Mouse (Mus musculus) liver, embryonic 16.5 days (tissue): ENCODE data around the gene Ppp1r15a. TPM values are rescaled to one million over a fixed set of nuclear protein-coding genes. Genes with fewer than 3 reads are reported as not detected.
A peak's percentile ranks its signal among the peaks of the same experiment; 100 is the strongest.

ENCODE experiments used
- ATAC-seq: fragments of 200-750 bp; cut with Nextera tagmentation; 2 replicates; pipeline ENCODE4 v1.8.0; 2017; ENCODE audit warnings: low read depth, mild to moderate bottlenecking, moderate number of reproducible peaks, moderate library complexity
- H3K27ac ChIP-seq: fragments of 300-500 bp; sonication (generic); 2 replicates; pipeline ENCODE4 v1.5.1; 2014; ENCODE audit warnings: mild to moderate bottlenecking, low read length
- H3K27me3 ChIP-seq: fragments of 300-500 bp; sonication (generic); 2 replicates; pipeline ENCODE4 v1.6.1; 2014; ENCODE audit warnings: low read depth, low read length, mixed read lengths; ENCODE audit not compliant: control insufficient read depth, insufficient read depth
- H3K36me3 ChIP-seq: fragments of 300-500 bp; sonication (generic); 2 replicates; pipeline ENCODE4 v1.6.1; 2014; ENCODE audit warnings: mild to moderate bottlenecking; ENCODE audit not compliant: control insufficient read depth, insufficient read depth
- H3K4me1 ChIP-seq: fragments of 300-500 bp; sonication (generic); 2 replicates; pipeline ENCODE4 v1.6.1; 2014; ENCODE audit warnings: low read depth, low read length, mixed read lengths; ENCODE audit not compliant: control insufficient read depth
- H3K4me2 ChIP-seq: fragments of 300-500 bp; sonication (generic); 2 replicates; pipeline ENCODE4 v1.6.1; 2014; ENCODE audit warnings: low read depth, low read length, mixed read lengths
- H3K4me3 ChIP-seq: fragments of 300-500 bp; sonication (generic); 2 replicates; pipeline ENCODE4 v1.5.1; 2014; ENCODE audit warnings: low read depth, mild to moderate bottlenecking, low read length
- H3K9ac ChIP-seq: fragments of 300-500 bp; sonication (generic); 2 replicates; pipeline ENCODE4 v1.6.1; 2014; ENCODE audit warnings: low read depth, low read length
- H3K9me3 ChIP-seq: fragments of 300-500 bp; sonication (generic); replicated peaks from 2 replicates; pipeline ENCODE4 v1.6.1; 2016; ENCODE audit warnings: low read length; ENCODE audit not compliant: control insufficient read depth
- WGBS: fragments of 180-500 bp; shearing (Covaris S2); extraction: QIAGEN DNeasy Blood & Tissue Kit; methylation state at CpG from one replicate; pipeline ENCODE4 v1.1.7; 2014; ENCODE audit not compliant: insufficient replicate concordance; 5-methylcytosine and 5-hydroxymethylcytosine counted together
- polyA plus RNA-seq: library from polyadenylated mRNA; unstranded; fragments of >200 nt; fragmentation: Nextera tagmentation; extraction: Ambion mirVana; gene quantifications from 2 replicates; pipeline ENCODE4 v1.2.1, GENCODE M21; 2015

Gene Ppp1r15a
- polyA plus RNA-seq: 293 and 328 TPM in 2 replicates

DNA sequence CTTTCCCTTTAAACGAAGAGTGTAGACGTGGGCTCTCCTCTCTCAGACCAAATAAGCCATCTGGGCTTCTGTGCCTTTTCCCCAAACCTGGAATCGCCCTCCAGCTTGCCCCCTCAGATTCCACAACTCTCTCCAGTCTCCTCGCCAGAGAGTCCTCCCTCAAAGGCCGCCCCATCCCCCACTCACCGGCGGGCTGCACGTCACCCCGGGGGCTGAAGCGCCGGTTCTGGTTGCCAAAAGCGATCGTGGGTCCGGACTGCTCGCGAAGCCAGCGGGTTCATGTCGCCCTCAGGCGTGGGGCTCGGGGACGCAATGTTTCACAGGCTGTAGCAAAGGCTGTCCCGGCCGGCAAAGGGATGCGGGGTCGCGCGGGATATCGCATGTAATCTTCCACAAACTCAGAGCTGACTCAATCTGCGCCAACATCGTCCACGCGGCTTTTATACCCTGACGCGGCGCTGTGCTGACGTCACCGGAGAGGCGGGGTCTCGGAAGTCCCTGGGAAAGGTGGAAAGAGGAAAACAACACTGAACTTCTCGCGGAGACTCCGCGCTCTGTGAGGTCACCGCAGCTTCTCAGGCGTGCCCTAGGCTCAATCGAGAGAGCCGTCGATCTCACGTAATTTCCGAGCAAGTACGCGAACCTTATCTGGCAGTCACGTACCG is at the start of gene Ppp1r15a, which contains the start of gene Plekha4:
Ppp1r15a (minus strand) TSS at position 460 of the 665 bp plus-strand sequence.
Plekha4 (plus strand) TSS at position 522 of the 665 bp plus-strand sequence.
- Histone ChIP-seq H3K27ac (peak within 1 kb of the TSS; percentile 100), H3K4me2 (peak within 1 kb of the TSS; percentile 75), H3K9ac (peak within 1 kb of the TSS; percentile 96), H3K27me3 (no peaks in the 10 kb centered on the region; the same call in 1 of the 2 replicates), H3K9me3 (no peaks in the 10 kb centered on the region), H3K4me3 (peak within 1 kb of the TSS; percentile 86), H3K36me3 (peaks cover 24% of the 10 kb centered on the region), H3K4me1 (peaks cover 16% of the 10 kb centered on the region)
- WGBS: 0% methylated on average over 54 of the region's 54 CpGs
- peak; percentile 71 for ATAC-seq

DNA sequence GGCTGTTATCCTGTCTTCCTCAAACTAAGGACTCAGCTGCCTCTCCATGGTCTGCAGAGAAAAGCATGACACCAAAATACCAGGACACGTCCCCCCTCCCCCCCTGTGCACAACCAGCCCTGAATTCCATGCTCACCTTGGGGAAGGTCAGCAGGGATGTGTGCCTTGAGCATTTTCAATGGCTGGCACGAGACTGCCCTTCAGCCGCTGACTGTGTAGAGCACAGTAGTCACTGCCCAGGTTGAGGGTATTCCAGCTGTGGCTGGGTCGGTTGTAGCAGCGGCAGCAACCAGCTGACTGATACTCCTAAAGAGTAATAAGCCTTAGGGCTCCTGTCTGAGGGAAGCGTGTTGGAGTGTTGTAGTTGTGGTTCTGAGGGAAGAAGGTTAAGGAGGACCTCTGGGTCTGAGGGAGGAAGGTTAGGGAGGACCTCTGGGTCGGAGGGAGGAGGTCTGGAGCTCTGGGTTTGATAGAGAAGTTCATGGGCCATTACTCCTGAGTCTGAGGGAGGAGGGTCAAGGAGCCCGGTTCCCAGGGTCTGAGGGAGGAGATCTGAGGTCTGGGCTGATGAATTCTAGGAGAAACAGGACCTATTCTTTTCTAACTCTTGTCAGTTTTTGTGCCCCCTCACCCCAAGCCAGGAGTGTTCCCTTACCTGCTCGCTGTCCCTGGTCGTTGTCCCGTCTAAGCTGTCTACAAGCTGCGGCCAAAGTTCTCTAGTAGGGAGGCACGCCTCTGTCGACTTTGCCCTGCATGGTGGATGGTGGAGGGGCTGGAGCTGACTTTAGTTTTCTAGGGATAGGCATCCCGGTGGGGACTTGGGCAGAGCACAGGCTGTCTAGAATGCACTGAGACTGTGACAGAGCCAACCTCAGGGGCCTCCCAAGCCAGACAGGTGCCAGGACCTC is 48.7 kb upstream of the Ppp1r15a start:
- peak overlapping the region; percentile 62 for H3K27ac ChIP-seq
- 64% methylated on average over 15 of the region's 15 CpGs for WGBS
- H3K4me1 ChIP-seq: peaks cover 33% of the 10 kb centered on the region
- 0 out of 2 replicates have a peak, but pooled peaks cover 6% of the 10 kb centered on the region for H3K36me3 ChIP-seq
- ATAC-seq: peak; percentile 68
- H3K4me2 ChIP-seq: peak overlapping the region; percentile 53
- peak overlapping the region; percentile 54 for H3K9ac ChIP-seq
- H3K27me3 ChIP-seq: no peaks in the 10 kb centered on the region
- H3K4me3 ChIP-seq: peak overlapping the region; percentile 58
- H3K9me3 ChIP-seq: no peaks in the 10 kb centered on the region

DNA sequence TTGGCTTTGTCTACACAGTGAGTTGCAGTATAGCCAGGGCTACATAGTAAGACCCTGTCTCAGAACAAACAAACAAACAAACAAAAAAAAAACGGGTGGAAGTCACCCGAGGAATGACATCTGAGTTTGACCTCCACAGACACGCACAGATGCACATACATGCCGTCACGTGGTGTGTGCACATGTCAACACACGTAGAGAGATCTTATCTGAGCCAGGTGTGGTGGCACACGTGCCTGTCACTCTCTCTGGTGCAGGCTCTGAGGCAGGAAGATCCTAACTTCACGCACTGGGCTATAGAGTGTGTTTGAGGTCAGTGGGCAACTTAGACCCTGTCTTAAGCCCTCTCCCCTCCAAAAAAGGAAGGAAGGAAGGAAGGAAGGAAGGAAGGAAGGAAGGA is 47.9 kb upstream of the Ppp1r15a start:
- H3K4me2 ChIP-seq: peak overlapping the region; percentile 53
- no peaks in the 10 kb centered on the region for H3K27me3 ChIP-seq
- peak overlapping the region; percentile 47 for H3K9ac ChIP-seq
- no peaks in the 10 kb centered on the region for H3K9me3 ChIP-seq
- no peak for ATAC-seq
- 48% methylated on average over 8 of the region's 8 CpGs for WGBS
- H3K4me1 ChIP-seq: peaks cover 41% of the 10 kb centered on the region
- peak overlapping the region; percentile 58 for H3K4me3 ChIP-seq
- H3K36me3 ChIP-seq: 0 out of 2 replicates have a peak, but pooled peaks cover 6% of the 10 kb centered on the region
- peak overlapping the region; percentile 50 for H3K27ac ChIP-seq

DNA sequence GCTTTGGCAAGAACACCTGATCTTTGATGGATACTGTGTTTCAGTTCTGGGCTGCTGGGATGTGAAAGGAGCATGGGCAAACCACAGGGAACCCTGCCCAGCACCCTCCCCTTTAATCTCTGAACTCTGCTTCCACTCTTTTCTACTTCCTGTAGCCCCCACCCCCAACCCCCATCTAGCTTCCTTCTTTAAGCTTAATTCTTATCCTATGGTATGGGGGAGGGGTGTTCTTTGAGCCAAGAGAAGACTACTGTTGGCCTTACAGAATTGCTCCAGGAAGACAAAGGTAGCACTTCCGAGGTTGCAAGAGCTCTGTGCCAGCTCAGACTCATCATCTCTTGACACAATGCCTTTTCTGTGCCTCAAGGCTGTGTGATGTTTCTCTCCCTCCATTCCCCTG is 45.9 kb upstream of the Ppp1r15a start:
- H3K27ac ChIP-seq: no peak overlapping the region; the same call in 1 of the 2 replicates
- 16% methylated on average over 1 of the region's 1 CpGs for WGBS
- no peak for ATAC-seq
- H3K27me3 ChIP-seq: no peaks in the 10 kb centered on the region
- H3K4me2 ChIP-seq: peak overlapping the region; percentile 73
- H3K4me1 ChIP-seq: peaks cover 59% of the 10 kb centered on the region
- H3K36me3 ChIP-seq: 0 out of 2 replicates have a peak, but pooled peaks cover 6% of the 10 kb centered on the region
- no peaks in the 10 kb centered on the region for H3K9me3 ChIP-seq
- H3K4me3 ChIP-seq: peak overlapping the region; percentile 65; the same call in 1 of the 2 replicates
- no peak overlapping the region; the same call in 1 of the 2 replicates for H3K9ac ChIP-seq

DNA sequence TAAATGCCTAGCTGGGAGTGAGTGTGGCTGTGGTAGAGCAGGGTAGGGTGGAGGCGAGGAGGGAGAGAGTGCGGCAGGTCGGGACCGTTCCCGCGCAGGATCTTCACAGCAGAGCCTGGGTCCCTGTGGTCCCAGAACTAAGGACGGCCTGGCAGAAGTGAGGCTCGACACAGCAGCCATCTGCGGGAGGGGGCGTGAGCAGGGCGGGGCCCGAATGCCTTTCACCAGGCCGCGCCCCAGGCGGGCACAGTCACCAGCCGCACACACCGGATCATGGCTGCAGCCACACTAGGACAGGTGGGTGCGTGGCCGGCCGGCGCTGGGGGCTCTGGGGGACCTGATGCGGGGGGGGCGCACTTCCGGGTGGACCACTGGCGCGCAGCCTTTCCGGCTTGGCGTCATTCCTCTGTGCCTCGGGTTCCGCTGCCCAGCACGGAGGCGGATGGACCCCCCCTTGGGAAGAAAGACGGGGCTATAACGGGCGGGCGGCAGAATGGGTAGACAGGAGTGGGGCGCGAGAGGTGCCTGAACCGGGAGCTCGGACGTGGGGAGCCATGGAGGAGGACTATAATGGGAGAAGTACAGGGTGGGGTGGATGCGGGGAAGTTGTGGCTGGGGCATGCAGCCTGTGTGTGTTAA is 44.2 kb upstream of the Ppp1r15a start, which contains the start of gene Bcat2:
Bcat2 (plus strand) TSS at position 51 of the 639 bp plus-strand sequence.
- 5% methylated on average over 41 of the region's 42 CpGs for WGBS
- no peaks in the 10 kb centered on the region for H3K9me3 ChIP-seq
- peaks cover 59% of the 10 kb centered on the region for H3K4me1 ChIP-seq
- H3K27me3 ChIP-seq: no peaks in the 10 kb centered on the region
- H3K36me3 ChIP-seq: no peaks in the 10 kb centered on the region
- peak within 1 kb of the TSS; percentile 65 for H3K4me3 ChIP-seq
- peak; percentile 47 for ATAC-seq
- peak within 1 kb of the TSS; percentile 86 for H3K27ac ChIP-seq
- H3K9ac ChIP-seq: peak within 1 kb of the TSS; percentile 59
- H3K4me2 ChIP-seq: peak within 1 kb of the TSS; percentile 94

DNA sequence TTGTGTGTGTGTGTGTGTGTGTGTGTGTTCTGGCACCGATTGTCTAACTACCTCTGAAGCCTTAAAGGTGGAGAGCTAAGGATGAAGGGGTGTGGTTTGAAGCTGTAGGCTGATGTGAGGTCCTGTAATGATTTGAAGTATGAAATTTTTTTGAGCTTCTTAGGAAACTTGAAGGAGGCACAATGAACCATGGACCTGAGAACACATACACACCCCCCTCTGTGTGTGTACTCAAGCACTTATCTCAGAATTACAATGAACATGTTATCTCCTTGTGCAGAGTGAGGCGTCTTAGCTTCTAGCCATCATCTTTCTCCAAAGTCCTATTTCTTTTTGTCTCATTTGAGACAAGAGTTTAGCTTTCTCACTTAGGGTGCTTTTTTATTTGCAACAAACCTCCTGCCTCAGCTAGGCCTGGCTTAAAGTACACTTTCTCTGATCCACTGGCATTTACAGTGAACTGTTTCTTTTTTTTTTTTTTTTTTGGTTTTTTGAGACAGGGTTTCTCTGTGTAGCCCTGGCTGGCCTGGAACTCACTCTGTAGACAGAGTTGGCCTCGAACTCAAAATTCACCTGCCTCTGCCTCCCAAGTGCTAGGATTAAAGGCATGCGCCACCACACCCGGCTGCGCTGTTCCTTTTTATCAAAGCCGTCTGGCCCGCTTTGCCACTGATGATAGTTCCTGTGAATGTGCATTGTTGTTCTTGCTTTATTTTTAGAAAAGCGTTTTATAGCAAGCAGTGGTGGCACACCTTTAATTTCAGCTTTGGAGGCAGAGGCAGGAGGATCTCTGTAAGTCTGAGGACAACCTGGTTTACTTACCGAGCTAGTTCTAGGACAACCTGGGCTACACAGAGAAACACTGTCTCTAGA is 42.8 kb upstream of the Ppp1r15a start:
- H3K9me3 ChIP-seq: no peaks in the 10 kb centered on the region
- peak overlapping the region; percentile 63 for H3K4me3 ChIP-seq
- H3K27ac ChIP-seq: peak overlapping the region; percentile 86
- peak overlapping the region; percentile 94 for H3K4me2 ChIP-seq
- peak overlapping the region; percentile 39; the same call in 1 of the 2 replicates for H3K9ac ChIP-seq
- peak; percentile 33; the same call in 1 of the 2 replicates for ATAC-seq
- WGBS: 29% methylated on average over 10 of the region's 10 CpGs
- peaks cover 62% of the 10 kb centered on the region for H3K4me1 ChIP-seq
- H3K27me3 ChIP-seq: no peaks in the 10 kb centered on the region
- H3K36me3 ChIP-seq: no peaks in the 10 kb centered on the region

DNA sequence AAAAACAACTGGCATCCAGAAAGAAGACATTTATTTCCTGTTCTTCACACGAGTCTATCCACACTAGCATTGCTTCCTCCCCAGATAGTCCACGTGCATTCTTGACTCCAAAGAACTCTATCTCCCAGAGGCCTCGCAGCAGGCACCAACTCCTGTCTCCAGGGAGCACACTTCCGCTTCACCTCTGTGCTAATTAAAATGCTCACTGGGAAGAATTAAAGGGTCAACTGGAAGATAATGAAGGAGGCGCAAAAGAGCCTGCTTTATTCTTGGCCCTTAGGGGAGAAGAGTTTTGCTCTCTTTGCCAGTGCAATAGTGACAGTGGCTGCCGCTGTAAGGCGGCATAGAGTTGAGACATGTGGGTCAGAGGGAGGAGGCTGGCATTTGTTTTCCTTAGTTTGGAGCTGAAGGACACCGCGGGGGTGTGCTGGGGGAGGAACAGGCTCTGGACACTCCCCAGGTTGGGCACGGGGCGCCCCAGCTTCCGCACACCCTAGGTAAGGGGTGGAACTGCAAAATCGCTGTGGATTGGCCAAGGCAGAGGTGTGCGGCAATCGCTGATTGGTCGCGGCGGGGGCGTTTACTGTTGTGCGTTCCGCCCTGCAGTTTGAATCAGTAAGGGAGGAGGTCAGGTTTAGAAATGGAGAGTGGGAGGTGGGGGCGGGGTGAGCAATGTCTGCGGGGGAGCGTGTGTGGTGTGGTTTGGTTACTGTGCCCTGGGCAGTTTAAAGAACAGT is 41.9 kb upstream of the Ppp1r15a start:
- H3K4me1 ChIP-seq: peaks cover 59% of the 10 kb centered on the region
- under 1% methylated on average over 24 of the region's 24 CpGs for WGBS
- H3K9ac ChIP-seq: peak overlapping the region; percentile 69
- peak; percentile 96 for ATAC-seq
- H3K9me3 ChIP-seq: no peaks in the 10 kb centered on the region
- peak overlapping the region; percentile 91 for H3K27ac ChIP-seq
- peak overlapping the region; percentile 63 for H3K4me3 ChIP-seq
- no peaks in the 10 kb centered on the region for H3K36me3 ChIP-seq
- H3K4me2 ChIP-seq: peak overlapping the region; percentile 94
- no peaks in the 10 kb centered on the region for H3K27me3 ChIP-seq
